Mouse (Mus musculus): ENCODE data around the gene Ahr. TPM values are rescaled to one million over a fixed set of nuclear protein-coding genes. Genes with fewer than 3 reads are reported as not detected.

Ahr gene
- total RNA-seq (2015) (12.7 and 13.0 TPM in 2 replicates), total RNA-seq (2017) (9.8 and 12.4 TPM in 2 replicates)

- peak; percentile 83 for ATAC-seq (ENCODE audit: poor library complexity, severe bottlenecking)
These were observed at the start of gene Ahr for GRCm38 (mm10) chr12:35534754-35535236. Gene Ahr (minus strand): TSS chr12:35535038.

- peak; percentile 51 for ATAC-seq (ENCODE audit: poor library complexity, severe bottlenecking)
These were observed 44.0 kb upstream of the Ahr start for GRCm38 (mm10) chr12:35578826-35579225.

- peak; percentile 53 for ATAC-seq (ENCODE audit: poor library complexity, severe bottlenecking)
These were observed 41.3 kb upstream of the Ahr start for GRCm38 (mm10) chr12:35576107-35576506.

- ATAC-seq (ENCODE audit: poor library complexity, severe bottlenecking): peak; percentile 82
These were observed 38.9 kb upstream of the Ahr start for GRCm38 (mm10) chr12:35573713-35574112.

- no peak for ATAC-seq (ENCODE audit: poor library complexity, severe bottlenecking)
These were observed 28.0 kb upstream of the Ahr start for GRCm38 (mm10) chr12:35562826-35563225.

- ATAC-seq (ENCODE audit: poor library complexity, severe bottlenecking): no peak
These were observed 24.0 kb upstream of the Ahr start for GRCm38 (mm10) chr12:35558868-35559267.

GRCm38 (mm10) chr12:35555925-35556324 is 21.1 kb upstream of the Ahr start:
- no peak for ATAC-seq (ENCODE audit: poor library complexity, severe bottlenecking)

- peak; percentile 84 for ATAC-seq (ENCODE audit: poor library complexity, severe bottlenecking)
These were observed 19.5 kb upstream of the Ahr start for GRCm38 (mm10) chr12:35554309-35554708.

GRCm38 (mm10) chr12:35553174-35553573 is 18.3 kb upstream of the Ahr start:
- peak; percentile 54 for ATAC-seq (ENCODE audit: poor library complexity, severe bottlenecking)

- no peak for ATAC-seq (ENCODE audit: poor library complexity, severe bottlenecking)
These were observed 15.5 kb upstream of the Ahr start for GRCm38 (mm10) chr12:35550299-35550698.

GRCm38 (mm10) chr12:35542836-35543235 is 8.0 kb upstream of the Ahr start:
- no peak for ATAC-seq (ENCODE audit: poor library complexity, severe bottlenecking)

- no peak for ATAC-seq (ENCODE audit: poor library complexity, severe bottlenecking)
These were observed 4.0 kb upstream of the Ahr start for GRCm38 (mm10) chr12:35538843-35539242.

- ATAC-seq (ENCODE audit: poor library complexity, severe bottlenecking): peak; percentile 27
These were observed 604 bp downstream of the Ahr start for GRCm38 (mm10) chr12:35534114-35534753.

- ATAC-seq (ENCODE audit: poor library complexity, severe bottlenecking): no peak
These were observed 1.1 kb downstream of the Ahr start for GRCm38 (mm10) chr12:35533748-35534113.

- no peak for ATAC-seq (ENCODE audit: poor library complexity, severe bottlenecking)
These were observed 1.7 kb downstream of the Ahr start for GRCm38 (mm10) chr12:35533133-35533532.

- peak; percentile 51 for ATAC-seq (ENCODE audit: poor library complexity, severe bottlenecking)
These were observed 2.7 kb downstream of the Ahr start for GRCm38 (mm10) chr12:35532151-35532550.

GRCm38 (mm10) chr12:35530587-35530986 is 4.3 kb downstream of the Ahr start:
- ATAC-seq (ENCODE audit: poor library complexity, severe bottlenecking): no peak

GRCm38 (mm10) chr12:35527429-35527828 is 7.4 kb downstream of the Ahr start:
- ATAC-seq (ENCODE audit: poor library complexity, severe bottlenecking): peak; percentile 47

GRCm38 (mm10) chr12:35522585-35523103 is 12.2 kb downstream of the Ahr start:
- ATAC-seq (ENCODE audit: poor library complexity, severe bottlenecking): no peak

- no peak for ATAC-seq (ENCODE audit: poor library complexity, severe bottlenecking)
These were observed 19.2 kb downstream of the Ahr start for GRCm38 (mm10) chr12:35515621-35516020.

- ATAC-seq (ENCODE audit: poor library complexity, severe bottlenecking): no peak
These were observed 20.2 kb downstream of the Ahr start for GRCm38 (mm10) chr12:35514671-35515070.

GRCm38 (mm10) chr12:35510711-35511110 is 24.1 kb downstream of the Ahr start:
- ATAC-seq (ENCODE audit: poor library complexity, severe bottlenecking): no peak

GRCm38 (mm10) chr12:35506383-35506782 is 28.5 kb downstream of the Ahr start:
- ATAC-seq (ENCODE audit: poor library complexity, severe bottlenecking): no peak

Measured in megakaryocyte, adult 5-6 weeks (primary cell).